Mouse (Mus musculus) intestine, embryonic 15.5 days (tissue): ENCODE measurements at regions not wholly inside any gene's neighbourhood (a gene's known extent, or its start where the extent isn't known, plus 50 kb on each side); places are given as distances from the start of the nearest gene placed in this dataset.

Source experiments
- ATAC-seq: fragments of 200-750 bp; cut with Nextera tagmentation; 2 replicates; pipeline ENCODE4 v1.8.0; 2017; ENCODE audit warnings: moderate TSS enrichment, moderate library complexity
- H3K27ac ChIP-seq: fragments of 300-500 bp; sonication (generic); 2 replicates; pipeline ENCODE4 v1.5.1; 2015; ENCODE audit warnings: mild to moderate bottlenecking, inconsistent platforms
- H3K27me3 ChIP-seq: fragments of 300-500 bp; sonication (generic); replicated peaks from 2 replicates; pipeline ENCODE4 v1.6.1; 2015; ENCODE audit warnings: inconsistent platforms
- H3K36me3 ChIP-seq: fragments of 300-500 bp; sonication (generic); 2 replicates; pipeline ENCODE4 v1.6.1; 2015; ENCODE audit warnings: inconsistent platforms
- H3K4me1 ChIP-seq: fragments of 300-500 bp; sonication (generic); replicated peaks from 2 replicates; pipeline ENCODE4 v1.6.1; 2015; ENCODE audit warnings: inconsistent platforms
- H3K4me2 ChIP-seq: fragments of 300-500 bp; sonication (generic); replicated peaks from 2 replicates; pipeline ENCODE4 v1.6.1; 2015; ENCODE audit warnings: mild to moderate bottlenecking, inconsistent platforms
- H3K4me3 ChIP-seq: fragments of 300-500 bp; sonication (generic); replicated peaks from 2 replicates; pipeline ENCODE4 v1.5.1; 2015; ENCODE audit warnings: inconsistent platforms
- H3K9ac ChIP-seq: fragments of 300-500 bp; sonication (generic); 2 replicates; pipeline ENCODE4 v1.6.1; 2015; ENCODE audit warnings: inconsistent platforms
- H3K9me3 ChIP-seq: fragments of 300-500 bp; sonication (generic); 2 replicates; pipeline ENCODE4 v1.6.1; 2016; ENCODE audit warnings: inconsistent platforms
- WGBS: fragments of 180-500 bp; shearing (Covaris S2); methylation state at CpG from one replicate; pipeline ENCODE4 v1.1.7; 2015; 5-methylcytosine and 5-hydroxymethylcytosine counted together

DNA sequence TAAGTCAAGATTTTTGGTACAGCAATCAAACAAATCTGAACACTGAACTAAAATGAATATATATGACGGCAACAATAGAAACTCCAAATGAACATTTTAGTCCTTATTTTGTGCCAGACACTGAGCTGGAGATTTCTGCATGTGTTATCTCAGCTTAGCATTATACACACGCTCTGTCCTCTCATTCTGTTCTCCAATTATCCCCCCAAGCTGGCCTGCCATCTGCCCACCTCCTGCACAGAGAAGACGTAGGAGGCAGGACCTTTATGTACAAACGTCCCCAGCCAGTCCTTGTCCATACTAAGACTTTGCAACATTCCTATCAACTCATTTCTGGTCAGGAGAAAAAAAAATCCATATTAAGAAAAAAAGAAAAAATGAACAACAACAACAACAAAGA lies 148.5 kb upstream of the Mef2c start:
- Histone ChIP-seq H3K4me2 (no peak overlapping the region), H3K27ac (no peak overlapping the region), H3K27me3 (no peaks in the 10 kb centered on the region), H3K9ac (no peak overlapping the region), H3K9me3 (no peaks in the 10 kb centered on the region), H3K4me3 (no peak overlapping the region), H3K4me1 (no peaks in the 10 kb centered on the region), H3K36me3 (no peaks in the 10 kb centered on the region)
- no peak for ATAC-seq
- WGBS: 88% methylated on average over 4 of the region's 4 CpGs

DNA sequence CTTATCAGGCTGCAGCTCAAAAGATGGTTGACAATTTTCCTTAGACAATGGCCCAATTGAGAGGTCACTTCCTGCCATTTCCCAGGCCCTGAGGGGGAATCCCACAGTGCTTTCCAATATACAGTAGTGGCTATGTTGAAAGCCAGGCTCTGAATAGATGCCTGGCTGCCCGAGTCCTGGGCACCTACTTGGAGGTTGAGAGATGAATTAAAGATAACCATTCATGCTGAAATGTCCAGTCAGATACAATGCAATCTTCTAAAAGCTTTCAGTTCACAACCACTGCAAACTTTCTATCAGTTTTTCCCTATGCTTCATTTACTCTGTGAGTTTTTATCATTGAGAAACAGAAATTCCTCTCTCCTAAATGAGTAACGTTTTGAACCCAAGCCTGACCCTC lies 143.3 kb upstream of the Mef2c start:
- no peaks in the 10 kb centered on the region for H3K27me3 ChIP-seq
- ATAC-seq: no peak

DNA sequence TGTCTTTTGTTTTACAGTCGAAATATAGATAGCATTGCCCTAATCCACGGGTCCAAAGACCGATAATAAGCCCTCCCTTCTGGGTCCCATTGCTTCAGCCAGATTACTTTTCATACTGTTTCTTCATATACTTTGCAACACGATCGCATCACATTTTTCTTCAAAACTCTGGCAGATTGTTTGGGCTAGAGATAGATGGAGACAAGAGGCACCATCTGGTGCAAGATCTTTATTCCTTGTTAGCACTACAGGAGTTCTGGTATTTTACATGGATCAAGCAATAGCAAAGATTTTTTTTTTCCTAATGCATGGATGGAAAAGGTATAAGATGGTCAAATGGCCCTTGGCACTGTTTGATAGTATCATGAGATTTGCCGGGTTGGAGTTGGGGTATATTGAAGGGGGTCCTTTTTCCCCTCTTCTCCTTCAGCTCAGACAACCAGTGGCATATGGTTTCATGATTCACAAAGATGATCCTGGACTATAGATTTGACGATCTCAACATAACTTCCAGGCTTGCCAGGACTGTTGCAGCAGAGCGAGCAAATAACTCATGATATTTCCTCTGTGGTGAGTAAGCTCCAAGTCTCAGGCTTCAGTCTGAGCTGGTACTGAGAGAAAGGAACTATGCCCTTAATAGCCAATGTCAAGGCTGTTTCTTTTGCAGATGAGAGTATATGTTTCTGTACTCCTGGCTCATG lies 127.6 kb upstream of the Mef2c start:
- no peak overlapping the region for H3K9ac ChIP-seq
- WGBS: 87% methylated on average over 8 of the region's 8 CpGs
- H3K4me2 ChIP-seq: no peak overlapping the region
- no peak overlapping the region for H3K4me3 ChIP-seq
- no peaks in the 10 kb centered on the region for H3K36me3 ChIP-seq
- no peaks in the 10 kb centered on the region for H3K9me3 ChIP-seq
- H3K27ac ChIP-seq: no peak overlapping the region
- H3K27me3 ChIP-seq: no peaks in the 10 kb centered on the region
- no peaks in the 10 kb centered on the region for H3K4me1 ChIP-seq
- no peak for ATAC-seq

More for the DNA sequence above, 143.3 kb upstream of the Mef2c start:
- H3K9ac ChIP-seq: no peak overlapping the region
- 53% methylated on average over 2 of the region's 2 CpGs for WGBS
- no peak overlapping the region for H3K4me3 ChIP-seq
- H3K4me1 ChIP-seq: no peaks in the 10 kb centered on the region
- H3K4me2 ChIP-seq: no peak overlapping the region
- no peaks in the 10 kb centered on the region for H3K9me3 ChIP-seq
- no peak overlapping the region for H3K27ac ChIP-seq
- no peaks in the 10 kb centered on the region for H3K36me3 ChIP-seq

DNA sequence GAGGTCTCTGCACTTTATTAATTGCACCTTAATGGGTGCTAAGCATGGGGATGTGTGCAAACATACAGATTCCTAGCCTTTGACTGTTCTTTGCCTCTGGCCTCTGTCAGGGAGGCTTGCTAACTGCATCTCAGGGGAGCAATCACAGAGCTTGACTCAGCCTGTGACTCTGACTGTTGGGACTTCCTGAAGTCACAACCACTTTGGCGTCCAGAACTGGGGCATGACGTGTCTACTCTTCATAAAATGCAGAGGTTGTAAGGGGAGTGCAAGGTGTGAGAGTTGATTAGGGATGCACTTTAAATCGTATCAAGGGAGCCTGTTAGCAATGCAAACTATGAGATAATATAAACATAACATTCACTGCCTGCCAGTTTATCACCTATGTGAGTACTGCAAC lies 125.2 kb upstream of the Mef2c start:
- no peaks in the 10 kb centered on the region for H3K36me3 ChIP-seq

DNA sequence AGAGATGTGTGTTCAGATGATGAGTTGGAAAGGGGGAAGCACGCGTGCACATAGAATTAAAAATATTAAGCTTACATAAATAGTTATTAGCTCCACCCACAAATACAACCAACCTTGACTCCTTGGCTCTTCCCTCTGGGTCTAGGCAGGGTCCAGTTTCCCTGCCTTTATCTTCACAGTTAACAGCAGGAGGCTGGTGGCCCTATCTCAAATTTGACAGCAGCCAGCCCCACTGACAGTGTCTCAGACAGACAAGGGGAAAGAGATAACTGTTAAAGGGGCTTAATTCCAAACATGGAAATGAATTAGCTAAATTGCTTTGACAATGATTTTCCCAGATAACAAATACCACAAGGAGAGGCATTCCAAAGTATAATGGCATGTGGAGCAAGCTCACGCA lies 121.2 kb upstream of the Mef2c start:
- no peaks in the 10 kb centered on the region for H3K36me3 ChIP-seq
- no peaks in the 10 kb centered on the region for H3K4me1 ChIP-seq
- H3K9ac ChIP-seq: no peak overlapping the region
- ATAC-seq: no peak
- no peak overlapping the region for H3K4me3 ChIP-seq
- no peaks in the 10 kb centered on the region for H3K9me3 ChIP-seq
- no peak overlapping the region for H3K4me2 ChIP-seq
- no peaks in the 10 kb centered on the region for H3K27me3 ChIP-seq
- H3K27ac ChIP-seq: no peak overlapping the region
- WGBS: 88% methylated on average over 3 of the region's 3 CpGs

More for the DNA sequence above, 125.2 kb upstream of the Mef2c start:
- H3K4me1 ChIP-seq: no peaks in the 10 kb centered on the region
- no peak for ATAC-seq
- no peak overlapping the region for H3K4me3 ChIP-seq
- WGBS: 44% methylated on average over 3 of the region's 3 CpGs
- no peak overlapping the region for H3K4me2 ChIP-seq
- no peak overlapping the region for H3K27ac ChIP-seq
- no peaks in the 10 kb centered on the region for H3K27me3 ChIP-seq
- H3K9ac ChIP-seq: no peak overlapping the region
- H3K9me3 ChIP-seq: no peaks in the 10 kb centered on the region

DNA sequence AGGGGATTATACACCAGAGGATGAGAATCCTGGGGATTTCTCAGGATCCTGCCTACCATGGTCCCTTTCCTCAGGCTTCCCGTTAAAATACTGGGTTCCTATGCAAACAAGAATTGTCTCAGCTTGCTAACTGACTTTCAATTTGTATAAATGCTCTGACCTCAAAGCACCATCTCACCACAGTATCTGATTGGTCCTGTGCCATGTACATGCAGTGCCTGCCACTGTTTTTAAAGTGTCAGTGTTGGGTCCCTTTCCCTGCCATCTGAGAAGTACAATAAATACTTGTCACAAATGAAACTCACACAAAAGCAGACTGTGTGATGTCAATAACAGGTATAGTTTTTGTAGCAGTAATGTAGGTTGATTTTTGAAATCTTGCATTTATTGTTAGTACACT lies 109.1 kb upstream of the Mef2c start:
- no peak overlapping the region for H3K4me3 ChIP-seq
- 65% methylated on average over 1 of the region's 1 CpGs for WGBS
- no peak overlapping the region for H3K4me2 ChIP-seq
- H3K9ac ChIP-seq: no peak overlapping the region
- H3K27ac ChIP-seq: no peak overlapping the region
- no peaks in the 10 kb centered on the region for H3K9me3 ChIP-seq
- no peaks in the 10 kb centered on the region for H3K27me3 ChIP-seq
- H3K36me3 ChIP-seq: no peaks in the 10 kb centered on the region
- no peak for ATAC-seq
- no peaks in the 10 kb centered on the region for H3K4me1 ChIP-seq

DNA sequence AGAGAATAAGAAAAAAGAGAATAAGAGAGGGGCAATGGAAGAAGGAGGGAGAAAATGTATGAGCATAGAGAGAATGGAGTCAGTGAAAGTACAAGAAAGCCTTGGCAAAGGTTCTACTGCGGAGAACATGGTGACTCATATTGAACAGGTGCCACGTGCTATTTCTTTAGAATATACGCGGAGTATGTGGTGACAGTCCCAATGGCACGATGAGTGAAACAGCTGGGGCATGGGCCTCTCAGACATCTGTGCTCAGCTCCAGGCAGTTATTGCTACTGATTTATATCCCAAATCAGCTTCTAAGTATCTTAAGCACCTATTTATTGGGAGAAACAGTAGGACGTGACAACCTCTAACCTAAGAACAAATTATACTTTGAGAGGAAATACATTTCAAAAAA lies 104.5 kb upstream of the Mef2c start:
- H3K4me2 ChIP-seq: no peak overlapping the region
- H3K4me1 ChIP-seq: no peaks in the 10 kb centered on the region
- no peaks in the 10 kb centered on the region for H3K27me3 ChIP-seq
- no peak overlapping the region for H3K9ac ChIP-seq
- no peaks in the 10 kb centered on the region for H3K9me3 ChIP-seq
- no peaks in the 10 kb centered on the region for H3K36me3 ChIP-seq
- H3K27ac ChIP-seq: no peak overlapping the region
- ATAC-seq: no peak
- WGBS: 90% methylated on average over 6 of the region's 6 CpGs
- H3K4me3 ChIP-seq: no peak overlapping the region

DNA sequence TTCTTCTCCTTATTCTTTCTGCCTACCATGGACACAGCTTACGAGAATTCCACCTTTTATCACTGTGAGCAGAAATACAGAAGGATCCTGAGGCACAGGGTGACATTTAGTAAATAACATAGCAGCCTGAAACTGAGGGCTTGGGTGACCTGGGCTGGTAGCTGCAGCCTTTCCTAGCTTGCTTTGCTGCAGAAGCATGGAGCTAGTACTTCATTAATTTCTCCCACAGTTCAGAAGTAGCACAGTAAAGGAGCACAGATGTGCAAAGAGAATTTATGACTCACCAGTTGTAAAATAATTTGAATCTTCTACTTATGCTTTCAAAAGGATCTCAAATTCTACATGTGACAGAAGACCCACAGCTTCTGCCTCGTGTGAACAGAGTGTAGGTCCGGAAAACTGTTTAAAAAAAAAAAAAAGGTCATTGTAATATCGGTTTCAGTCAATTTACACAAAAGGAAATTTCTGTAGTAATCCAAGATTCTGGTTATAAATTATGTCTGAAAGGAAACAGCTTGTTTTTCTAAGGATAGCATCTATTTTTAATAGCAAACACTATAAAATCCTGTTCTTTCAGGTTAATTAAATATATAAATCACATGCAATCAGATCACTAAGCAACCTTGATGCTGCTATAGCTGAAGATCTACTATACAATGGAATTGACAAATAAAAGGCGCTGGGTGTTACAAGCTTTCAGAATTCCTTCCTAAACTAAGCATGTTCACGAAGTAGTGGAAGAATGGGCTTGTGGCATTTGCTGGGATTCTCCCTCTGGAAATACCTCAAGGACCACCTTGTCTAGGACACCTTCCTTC lies 64.0 kb upstream of the Mef2c start:
- H3K36me3 ChIP-seq: no peaks in the 10 kb centered on the region
- no peak overlapping the region for H3K4me2 ChIP-seq
- H3K27ac ChIP-seq: no peak overlapping the region
- no peaks in the 10 kb centered on the region for H3K9me3 ChIP-seq
- no peak overlapping the region for H3K4me3 ChIP-seq
- 62% methylated on average over 6 of the region's 6 CpGs for WGBS
- H3K4me1 ChIP-seq: no peaks in the 10 kb centered on the region
- ATAC-seq: no peak
- H3K27me3 ChIP-seq: no peaks in the 10 kb centered on the region
- H3K9ac ChIP-seq: no peak overlapping the region

DNA sequence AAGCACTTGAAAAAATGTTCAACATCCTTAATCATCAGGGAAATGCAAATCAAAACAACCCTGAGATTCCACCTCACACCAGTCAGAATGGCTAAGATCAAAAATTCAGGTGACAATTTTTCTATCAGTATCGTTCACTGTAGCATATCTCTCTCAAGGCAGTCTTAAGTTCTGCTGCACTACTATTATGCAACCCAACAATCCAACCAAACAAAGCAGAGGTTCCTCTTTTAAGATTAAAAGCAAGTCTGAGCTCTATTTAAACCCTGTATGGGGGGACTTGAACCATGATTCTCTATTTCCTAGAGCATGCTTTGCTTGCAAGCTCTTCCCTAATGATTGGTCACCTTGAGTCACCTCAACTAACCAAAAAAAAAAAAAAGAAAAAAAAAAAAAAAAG lies 59.6 kb upstream of the Mef2c start:
- no peak overlapping the region for H3K4me3 ChIP-seq

DNA sequence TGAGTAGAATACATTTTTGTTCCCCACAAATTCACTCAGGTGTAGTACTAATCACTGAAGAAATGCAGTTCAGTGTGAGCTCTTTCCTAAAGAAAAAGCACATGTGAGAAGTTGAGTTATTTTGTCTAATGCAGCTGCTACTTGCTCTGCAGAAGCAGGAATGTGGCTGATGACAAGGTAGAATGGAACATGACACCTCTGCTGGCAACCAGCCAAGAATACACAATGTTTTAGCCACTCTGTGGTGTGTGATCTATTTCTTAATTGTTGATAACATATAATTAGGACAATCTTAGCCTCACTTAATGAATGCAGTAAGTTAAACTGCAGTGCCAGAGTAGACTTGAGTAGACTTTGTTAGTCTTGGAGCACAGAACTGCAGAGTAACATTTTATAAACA lies 53.0 kb upstream of the Mef2c start:
- Histone ChIP-seq H3K9ac (no peak overlapping the region), H3K27me3 (no peaks in the 10 kb centered on the region), H3K36me3 (no peaks in the 10 kb centered on the region), H3K27ac (no peak overlapping the region), H3K4me3 (no peak overlapping the region), H3K4me1 (no peaks in the 10 kb centered on the region), H3K9me3 (no peaks in the 10 kb centered on the region), H3K4me2 (no peak overlapping the region)
- no peak for ATAC-seq

More for the DNA sequence above, 59.6 kb upstream of the Mef2c start:
- Histone ChIP-seq H3K27ac (no peak overlapping the region), H3K9ac (no peak overlapping the region), H3K36me3 (no peaks in the 10 kb centered on the region), H3K27me3 (no peaks in the 10 kb centered on the region), H3K4me2 (no peak overlapping the region), H3K4me1 (no peaks in the 10 kb centered on the region), H3K9me3 (no peaks in the 10 kb centered on the region)
- 98% methylated on average over 1 of the region's 1 CpGs for WGBS
- ATAC-seq: no peak

DNA sequence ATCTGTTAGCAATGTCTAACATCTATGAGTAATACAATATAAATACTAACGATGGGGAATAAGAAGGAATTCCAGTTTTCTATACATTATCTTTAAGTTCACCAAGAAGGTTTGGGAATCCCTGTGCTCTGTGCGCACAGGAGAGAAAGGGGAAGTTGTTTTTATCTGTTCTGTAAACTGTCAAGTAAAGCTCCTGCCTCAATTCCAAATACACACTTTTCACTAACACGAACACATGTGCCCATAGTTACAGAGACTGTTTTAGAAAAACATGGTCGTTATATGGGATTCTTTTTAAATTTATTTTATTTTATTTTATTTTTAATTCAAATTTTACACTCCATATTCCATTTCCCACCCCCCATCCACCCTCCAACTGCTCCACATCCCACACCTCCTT lies 50.8 kb upstream of the Mef2c start:
- no peaks in the 10 kb centered on the region for H3K36me3 ChIP-seq
- H3K4me3 ChIP-seq: no peak overlapping the region
- 68% methylated on average over 4 of the region's 4 CpGs for WGBS
- no peaks in the 10 kb centered on the region for H3K4me1 ChIP-seq
- no peaks in the 10 kb centered on the region for H3K9me3 ChIP-seq
- H3K27ac ChIP-seq: no peak overlapping the region
- H3K27me3 ChIP-seq: no peaks in the 10 kb centered on the region
- H3K4me2 ChIP-seq: no peak overlapping the region
- no peak for ATAC-seq
- H3K9ac ChIP-seq: no peak overlapping the region
